Mouse (Mus musculus) ES-E14 (cell line): ENCODE measurements around the gene Tbc1d30.

ENCODE experiments used
- CHD2 ChIP-seq: IDR thresholded peaks from 2 replicates; pipeline ENCODE4 v1.6.1; 2014; ENCODE audit warnings: mild to moderate bottlenecking, low read depth, low read length, inconsistent platforms
- HCFC1 ChIP-seq: IDR thresholded peaks from 2 replicates; pipeline ENCODE4 v1.6.1; 2012; ENCODE audit warnings: low read length, inconsistent platforms, borderline replicate concordance; ENCODE audit not compliant: insufficient read depth
- MAFK ChIP-seq: IDR thresholded peaks from 2 replicates; pipeline ENCODE4 v1.6.1; 2014; ENCODE audit warnings: mild to moderate bottlenecking, low read depth, low read length, inconsistent platforms; ENCODE audit not compliant: insufficient read depth
- ZC3H11A ChIP-seq: IDR thresholded peaks from 2 replicates; pipeline ENCODE4 v1.6.1; 2012; ENCODE audit warnings: low read depth, mild to moderate bottlenecking, inconsistent platforms, low read length, borderline replicate concordance
- ZNF384 ChIP-seq: IDR thresholded peaks from 2 replicates; pipeline ENCODE4 v1.6.1; 2012; ENCODE audit warnings: low read depth, low read length, inconsistent platforms

DNA sequence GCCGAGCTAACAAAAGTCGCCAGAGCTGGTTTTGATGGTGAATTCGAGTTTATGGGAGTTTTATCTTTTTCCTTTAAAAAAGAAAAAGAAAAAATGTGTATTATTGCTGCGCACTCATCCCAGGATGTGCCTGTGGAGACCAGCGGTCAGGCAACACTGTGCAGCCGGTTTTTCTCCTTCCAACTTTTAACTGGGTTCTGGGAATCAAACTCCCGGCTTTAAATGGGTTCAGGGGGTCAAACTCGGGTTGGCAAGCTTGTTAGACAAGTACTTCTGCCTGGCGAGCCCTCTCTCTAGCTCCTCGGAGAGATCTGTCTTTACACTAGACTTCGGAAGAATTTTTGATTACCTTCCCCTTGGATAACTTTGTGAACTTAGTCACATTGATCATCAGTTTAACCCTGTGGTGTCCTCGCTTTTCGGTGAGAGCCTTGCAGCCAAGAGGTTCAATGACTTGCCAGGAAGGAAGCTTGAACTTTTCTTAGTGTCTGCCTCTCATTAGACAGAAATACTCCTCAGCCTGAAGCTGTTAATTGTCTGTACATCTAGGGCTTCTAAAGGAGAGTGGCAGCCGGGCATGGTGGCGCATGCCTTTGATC, 713 bp upstream of the Tbc1d30 start:
- TF ChIP-seq ZNF384 (no peak), MAFK (no peak), ZC3H11A (no peak), HCFC1 (no peak), CHD2 (no peak)
